Mouse (Mus musculus): ENCODE data around the gene Ccn1.

The Ccn1 gene

DNA sequence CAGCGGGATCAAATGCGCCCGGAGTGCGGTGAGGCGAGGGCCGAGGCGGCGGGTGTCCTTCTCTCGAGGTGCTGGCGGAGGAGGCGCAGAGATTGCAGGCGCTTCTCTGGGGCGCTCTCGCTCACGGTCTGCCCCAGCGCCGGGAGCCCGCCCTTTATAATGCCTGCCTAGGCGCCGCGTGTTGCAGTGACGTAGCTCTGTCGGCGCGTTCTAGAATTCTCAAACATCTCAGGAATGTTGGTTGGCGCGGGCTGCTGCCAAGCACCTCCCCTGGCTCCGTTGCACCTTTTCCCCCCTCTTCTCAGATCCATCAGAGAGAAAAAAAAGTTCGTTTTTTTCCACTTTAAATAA, at the start of gene Ccn1:
Ccn1 (minus strand) TSS at position 130 of the 351 bp plus-strand sequence.
- DNase-seq, result no peak

DNA sequence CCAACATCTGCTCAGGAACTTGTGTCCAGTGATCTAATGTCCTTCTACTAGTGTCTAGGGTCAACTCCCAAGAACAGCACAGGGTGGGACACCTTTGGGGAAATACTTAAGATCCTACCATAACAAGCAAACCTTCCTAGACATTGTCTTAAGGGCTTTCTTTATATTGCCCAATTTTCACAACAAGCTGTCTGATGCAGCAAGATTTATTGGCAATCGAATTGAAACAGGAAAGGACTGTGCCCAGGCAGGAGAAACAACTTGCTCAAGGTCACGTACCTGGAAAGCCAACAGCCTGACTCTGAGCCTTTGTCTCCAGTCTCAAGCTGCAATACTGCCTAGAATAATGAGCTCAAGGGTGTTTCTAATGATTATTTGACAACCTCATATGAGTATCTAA, 43.6 kb upstream of the Ccn1 start:
- no peak for DNase-seq

DNA sequence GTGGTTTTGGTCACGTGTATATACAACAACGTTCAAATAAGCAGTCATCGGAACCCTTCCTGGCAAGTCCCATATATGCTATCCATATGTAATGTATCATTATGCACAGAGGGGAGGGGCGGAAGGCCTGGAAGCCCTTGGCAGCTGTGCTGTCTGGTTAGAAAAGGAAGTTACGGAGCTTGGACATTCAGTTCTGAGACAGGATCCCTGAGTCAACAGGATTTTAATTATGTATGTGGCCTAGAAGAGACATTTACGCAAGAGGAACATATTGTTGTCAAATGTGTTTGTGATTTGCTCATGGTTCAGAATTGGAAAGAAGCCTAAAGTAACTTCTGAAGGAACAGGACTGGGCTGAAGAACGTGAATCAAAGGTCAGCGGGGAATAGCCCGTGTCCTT, 42.3 kb upstream of the Ccn1 start:
- DNase-seq, result no peak

GRCm38 (mm10) chr3:145691415-145691814, 41.6 kb upstream of the Ccn1 start:
- no peak for DNase-seq

- no peak for DNase-seq
Observed at GRCm38 (mm10) chr3:145689271-145689670, 39.5 kb upstream of the Ccn1 start.

DNA sequence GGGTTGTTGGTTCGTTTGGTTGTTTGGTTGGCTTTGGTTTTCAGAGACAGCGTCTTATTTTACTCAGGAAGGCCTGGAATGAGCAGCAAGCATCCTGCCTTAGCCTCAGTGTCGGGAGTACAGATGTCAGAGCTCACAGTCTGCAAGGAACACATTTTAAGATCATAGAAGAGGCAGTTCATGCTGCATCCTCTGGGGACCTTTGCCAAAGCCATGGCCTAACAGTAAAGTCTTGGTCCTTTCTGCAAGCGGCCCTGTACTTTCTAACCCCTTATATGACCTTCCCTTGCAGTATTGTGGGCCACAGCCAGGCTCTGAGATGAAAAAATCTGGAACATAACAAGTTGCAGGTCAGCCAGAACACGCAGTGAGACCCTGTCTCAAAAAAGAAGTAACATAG, 38.1 kb upstream of the Ccn1 start:
- no peak for DNase-seq

DNA sequence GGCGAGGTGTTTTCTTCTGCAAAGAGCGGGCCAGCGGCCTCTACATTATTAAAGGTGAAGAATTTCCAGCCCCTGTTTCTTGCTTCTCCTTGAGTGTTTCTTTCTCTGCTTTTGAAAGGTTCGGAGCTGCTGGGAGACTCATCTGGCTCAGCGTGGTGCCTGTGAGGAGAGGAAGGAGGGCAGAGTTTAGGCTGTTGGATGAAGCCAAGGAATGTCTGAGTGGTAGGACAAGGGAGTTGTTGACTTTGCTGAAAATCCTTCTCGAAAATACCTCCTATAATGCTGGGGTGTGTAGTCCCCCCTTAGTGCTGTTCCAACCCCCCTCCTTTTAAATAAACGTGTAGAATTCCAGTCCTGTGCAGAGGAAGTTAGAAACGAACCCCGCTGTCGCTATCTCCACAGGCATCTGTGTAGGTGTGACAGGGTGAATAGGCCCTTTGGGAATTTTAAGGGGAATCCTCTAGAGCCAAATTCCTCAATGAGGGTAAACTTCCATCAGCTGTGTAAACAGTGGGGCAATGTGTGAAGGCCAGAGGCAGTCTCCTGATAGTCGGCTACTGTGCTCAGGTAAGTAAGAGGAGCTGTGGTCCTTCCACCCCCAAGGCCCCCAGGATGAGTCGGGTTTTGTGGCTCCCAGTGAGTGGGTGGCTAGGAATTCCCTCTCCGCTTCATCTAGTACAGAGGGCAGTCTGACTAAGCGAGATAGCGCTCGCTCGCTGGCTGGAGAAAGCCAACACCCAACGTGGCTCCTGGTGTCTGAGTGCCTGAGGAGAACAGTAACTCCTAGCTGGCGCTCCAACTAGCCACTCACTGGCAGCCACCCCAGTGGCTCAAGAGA, 35.0 kb upstream of the Ccn1 start:
- no peak for DNase-seq

- no peak for DNase-seq
Observed at GRCm38 (mm10) chr3:145684201-145684600, 34.4 kb upstream of the Ccn1 start.

DNA sequence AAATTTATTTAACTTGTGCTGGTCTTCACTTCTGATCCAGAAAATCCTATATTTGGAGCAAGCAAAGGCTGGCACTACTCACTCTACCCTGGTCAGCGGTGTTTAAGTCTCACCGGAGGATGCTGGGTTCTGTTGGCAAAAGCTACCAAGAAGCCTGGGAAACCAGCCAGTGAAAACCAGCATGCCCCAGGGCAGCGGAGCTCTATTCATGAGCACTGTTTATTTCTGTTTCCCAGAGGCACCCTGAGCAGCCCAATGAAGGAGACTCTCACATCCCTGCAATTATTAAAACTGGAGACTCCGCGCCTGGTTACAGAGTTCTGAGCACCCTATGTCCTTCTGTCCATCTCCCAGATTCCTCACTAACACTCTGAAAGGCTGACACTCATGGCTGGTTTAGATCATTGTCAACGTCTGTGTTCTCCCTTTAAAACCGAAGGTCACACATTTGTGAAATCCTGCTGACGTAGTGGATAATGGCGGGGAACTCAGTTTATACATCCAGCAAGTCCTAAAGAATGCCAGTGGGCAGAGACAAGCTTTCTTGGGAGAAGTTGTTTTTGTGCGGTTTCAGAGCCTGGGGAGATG, 31.7 kb upstream of the Ccn1 start:
- no peak for DNase-seq

DNA sequence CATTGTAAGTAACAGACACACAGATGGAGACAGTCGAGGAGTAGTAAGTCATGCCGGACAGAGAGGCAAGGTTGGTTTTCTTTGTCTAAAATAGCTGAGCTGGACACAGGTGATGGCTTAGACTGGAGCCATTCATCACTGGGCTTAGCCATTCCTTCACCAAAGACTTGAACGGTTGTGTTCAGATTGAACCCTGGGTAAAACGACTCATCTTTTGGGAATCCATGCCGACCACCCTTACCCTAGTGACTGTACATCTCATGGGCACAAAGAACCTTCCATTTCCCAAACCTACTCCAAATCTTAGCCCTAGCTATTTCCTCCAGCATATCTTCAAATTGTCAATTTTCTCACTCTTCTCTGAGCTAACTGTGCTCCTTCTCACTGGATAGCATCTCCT, 30.9 kb upstream of the Ccn1 start:
- DNase-seq, result no peak

DNA sequence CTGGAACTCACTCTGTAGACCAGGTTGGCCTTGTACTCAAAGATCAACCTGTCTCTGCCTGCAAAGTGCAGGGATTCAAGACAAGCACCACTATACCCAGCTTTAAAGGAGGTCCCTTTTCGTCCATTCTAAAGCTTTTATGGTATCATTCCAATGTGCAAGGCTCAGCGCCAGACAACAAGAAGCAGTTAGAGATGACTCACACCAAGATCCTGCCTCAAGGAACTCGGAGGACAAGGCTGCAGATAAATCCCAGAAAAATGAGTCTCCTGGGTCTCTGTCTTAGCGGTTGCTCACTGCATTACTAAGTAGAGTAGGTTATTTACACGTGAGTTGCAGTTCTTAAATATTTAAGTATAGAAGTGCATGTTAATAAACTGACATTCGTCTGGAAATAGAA, 26.4 kb upstream of the Ccn1 start:
- no peak for DNase-seq

DNA sequence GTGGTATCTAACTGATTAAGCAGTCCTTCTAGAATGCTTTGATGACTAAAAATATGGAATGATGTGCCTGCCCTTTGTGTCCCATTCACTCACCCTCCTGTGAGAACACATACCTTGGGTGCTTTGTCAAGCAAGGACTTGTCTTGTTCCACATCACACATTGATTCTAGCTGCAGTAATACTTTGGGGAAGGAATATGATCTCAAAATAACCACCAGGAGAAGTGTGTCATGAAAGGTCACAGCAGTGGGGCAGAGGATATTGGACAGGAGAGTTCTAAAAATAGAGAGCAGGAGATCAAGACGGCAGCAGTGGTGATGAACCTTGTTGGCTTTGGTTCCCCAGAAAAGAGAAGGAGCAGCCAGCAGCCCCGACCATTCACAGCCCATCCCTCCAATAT, 25.0 kb upstream of the Ccn1 start:
- DNase-seq, result no peak

DNA sequence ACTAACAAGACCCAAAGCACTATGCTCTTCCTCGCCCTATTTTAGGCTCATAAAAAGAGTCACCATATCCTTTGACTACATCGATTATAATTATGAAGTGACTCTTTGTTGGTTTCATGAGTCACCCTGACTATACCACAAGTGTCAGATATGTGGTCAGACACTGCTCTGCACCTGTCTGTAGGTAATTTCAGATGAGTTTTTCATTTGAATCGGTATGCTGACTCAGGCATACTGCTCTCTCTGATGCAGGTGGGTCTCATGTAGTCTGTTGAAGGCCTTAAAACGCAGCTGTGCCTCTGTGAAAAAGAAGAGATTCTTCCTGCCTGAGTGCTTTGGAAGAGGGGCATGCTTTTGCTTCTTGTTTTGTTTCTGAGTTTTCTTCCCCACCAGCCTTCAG, 16.6 kb upstream of the Ccn1 start:
- DNase-seq, result no peak

DNA sequence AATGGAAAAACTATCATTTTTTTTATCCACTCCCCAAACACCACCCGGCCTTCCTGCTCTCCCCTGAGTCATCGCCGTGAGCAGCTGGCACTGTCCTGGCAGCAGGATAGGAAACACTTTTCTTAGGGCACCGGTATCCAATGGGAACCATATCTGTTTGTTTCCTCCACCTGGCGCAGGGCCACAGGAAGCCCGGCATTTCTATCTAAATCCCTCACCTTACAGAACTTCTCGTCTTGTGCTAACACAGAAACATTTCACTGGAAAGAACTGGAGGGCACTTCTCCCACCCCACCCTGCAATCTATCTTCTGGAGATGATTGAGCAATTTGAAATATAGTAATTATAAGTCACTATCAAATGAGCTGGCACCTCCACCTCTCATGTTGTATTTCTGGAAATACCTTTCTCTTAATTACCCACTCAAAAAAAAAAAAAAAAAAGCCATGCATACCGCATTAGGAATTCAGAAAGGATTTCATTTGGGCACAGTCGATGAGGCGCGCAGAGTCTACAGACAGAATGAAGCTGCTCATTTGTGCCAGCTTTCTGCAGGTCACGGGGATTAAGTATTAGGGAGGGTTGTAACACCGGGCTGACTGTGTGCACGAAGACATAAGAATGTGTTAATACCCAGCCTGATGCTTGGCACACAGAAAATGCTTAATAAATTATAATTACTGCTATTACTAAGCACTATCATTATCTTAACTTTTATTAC, 7.4 kb upstream of the Ccn1 start:
- DNase-seq, result no peak

- no peak for DNase-seq
Observed at GRCm38 (mm10) chr3:145654944-145655343, 5.2 kb upstream of the Ccn1 start.

- no peak for DNase-seq
Observed at GRCm38 (mm10) chr3:145654028-145654427, 4.2 kb upstream of the Ccn1 start.

DNA sequence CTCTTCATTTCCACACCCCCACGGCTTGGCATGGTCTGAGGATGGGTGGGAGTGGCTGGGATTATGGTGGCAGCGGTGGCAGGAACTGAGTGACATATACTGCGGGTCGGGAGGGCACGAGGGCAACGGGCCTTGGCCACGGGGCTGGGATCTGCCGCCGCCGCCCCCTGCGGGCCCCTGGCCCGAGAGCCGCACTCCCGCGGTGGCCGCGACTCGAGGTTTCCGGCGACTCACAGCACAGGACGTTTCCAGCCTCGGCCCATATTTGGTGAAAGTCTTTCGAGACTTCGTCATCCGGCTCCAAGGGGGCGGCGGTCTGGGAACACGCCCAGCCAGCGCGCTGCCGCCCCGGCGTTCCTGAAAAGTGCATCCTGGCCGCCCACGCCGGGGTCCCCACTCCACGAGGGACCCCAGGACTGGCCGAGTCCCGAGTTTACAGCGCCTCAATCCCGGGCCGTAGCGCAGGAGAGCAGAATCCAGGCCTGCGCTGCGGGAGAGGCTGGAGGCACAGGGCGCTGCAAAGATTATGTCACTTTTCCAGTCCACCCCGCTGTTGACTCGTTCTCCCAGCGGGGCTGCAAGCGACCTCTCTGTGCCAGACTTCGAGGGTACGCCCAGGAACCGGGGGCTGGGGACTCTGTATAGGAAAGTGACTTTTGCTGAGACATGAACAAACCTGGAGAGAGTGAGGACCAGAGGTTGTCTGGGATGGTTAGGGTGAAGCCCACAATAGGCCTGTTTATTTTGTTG, 3.6 kb upstream of the Ccn1 start:
- no peak for DNase-seq

DNA sequence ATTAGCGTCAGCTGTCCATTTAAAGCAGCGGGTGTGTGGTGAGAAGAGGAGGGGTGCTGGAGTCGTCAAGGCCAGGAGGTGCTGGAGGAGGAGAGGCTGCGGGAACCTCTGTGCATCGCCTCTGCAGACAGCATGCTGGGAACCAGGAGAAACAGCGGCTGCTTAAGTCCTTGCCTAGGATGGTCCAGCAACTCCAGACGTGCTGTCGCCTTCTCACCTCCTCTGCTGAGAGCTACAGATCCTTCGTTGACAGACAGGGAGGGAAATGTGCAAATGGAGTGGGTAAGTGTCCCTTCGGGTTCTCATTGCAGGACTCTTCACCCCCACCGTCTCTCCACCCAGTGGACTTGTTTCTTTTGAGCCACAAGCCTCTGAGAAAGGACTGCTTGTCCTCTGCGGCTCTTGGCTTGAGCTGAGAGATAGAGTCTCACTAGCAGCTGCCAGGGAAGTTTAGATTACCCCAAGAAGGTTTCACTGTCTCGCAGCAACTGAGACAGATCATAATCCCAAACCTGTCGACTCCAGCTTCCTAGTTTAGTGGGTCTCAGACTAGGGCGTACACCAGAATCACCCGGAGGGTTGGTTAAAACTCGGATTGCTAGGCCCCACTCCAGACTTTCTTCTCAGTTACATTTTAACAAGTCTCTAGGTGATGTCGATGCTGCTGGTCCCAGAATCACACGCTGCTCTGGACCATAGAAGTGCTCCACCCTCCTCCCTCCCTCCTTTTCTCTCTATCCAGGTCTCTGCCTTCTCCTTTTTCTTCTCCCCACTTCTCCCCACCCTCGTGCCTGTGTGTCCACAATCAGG, 2.7 kb upstream of the Ccn1 start:
- no peak for DNase-seq

DNA sequence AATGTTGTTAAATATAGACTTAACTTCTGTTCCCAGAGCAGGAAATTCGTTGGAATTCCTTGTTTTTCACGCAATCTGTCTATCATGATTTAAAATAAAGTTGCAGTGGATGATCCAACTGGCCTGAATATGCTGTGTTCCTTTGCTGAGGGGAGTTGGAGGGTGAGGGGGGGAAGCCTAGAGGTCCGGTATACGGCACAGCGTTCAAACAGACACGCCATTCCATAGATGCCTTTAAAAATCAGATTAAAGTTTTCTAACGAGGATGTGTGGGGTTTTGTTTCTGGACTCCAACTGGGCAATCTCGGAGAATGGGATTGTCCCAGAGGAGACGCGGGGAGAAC, 2.2 kb upstream of the Ccn1 start:
- no peak for DNase-seq

DNA sequence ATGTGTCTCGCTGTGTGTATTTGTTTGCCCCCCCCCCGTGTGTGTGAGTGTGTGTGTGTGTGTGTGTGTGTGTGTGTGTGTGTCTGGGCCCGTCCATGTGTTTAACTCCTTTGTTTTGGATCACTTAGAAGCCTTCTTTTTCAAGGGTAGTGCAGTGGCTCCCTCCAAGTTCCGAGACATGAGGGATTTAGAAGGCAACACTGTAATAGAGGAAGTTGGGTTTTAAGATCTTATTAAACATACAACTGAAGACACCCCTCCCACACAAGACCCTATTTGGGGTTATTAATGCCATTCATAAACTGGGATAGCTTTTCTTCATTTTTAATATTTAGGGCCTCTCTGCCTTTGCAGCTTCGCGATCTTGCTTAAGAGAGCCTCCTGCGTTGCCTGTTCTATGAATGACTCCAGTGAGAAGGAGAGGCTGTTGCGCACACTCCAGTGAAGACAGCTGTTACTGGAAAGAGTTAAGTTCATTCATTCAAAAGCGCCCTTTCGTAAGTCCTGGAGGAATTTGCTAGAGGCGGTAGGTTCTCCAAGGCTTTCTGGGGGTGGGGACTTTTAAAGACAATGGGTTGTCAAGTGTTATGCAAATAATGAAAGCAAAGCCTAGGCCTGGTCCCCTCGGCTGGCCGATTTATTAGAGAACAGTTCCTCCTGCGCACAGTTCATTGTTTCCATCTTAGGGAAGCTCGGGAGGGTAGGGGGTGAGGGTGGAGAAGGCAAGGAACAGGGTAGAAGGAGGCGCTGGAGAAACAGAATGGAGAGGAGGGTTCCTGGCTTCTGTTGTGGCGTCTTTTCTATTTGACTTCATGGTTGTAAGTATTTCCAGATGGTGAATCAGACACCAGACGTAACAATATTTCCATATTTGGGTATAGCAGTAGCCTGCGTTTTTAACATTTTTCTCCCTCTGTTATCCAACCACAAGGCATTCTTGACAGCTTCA, 1.5 kb upstream of the Ccn1 start:
- no peak for DNase-seq

GRCm38 (mm10) chr3:145650298-145651011, 674 bp upstream of the Ccn1 start:
- no peak for DNase-seq

Measured in thymus, postnatal 14 days (tissue).